Mouse (Mus musculus): ENCODE data around the gene Slc1a4.
A peak's percentile ranks its signal among the peaks of the same experiment; 100 is the strongest.

Gene Slc1a4

DNA sequence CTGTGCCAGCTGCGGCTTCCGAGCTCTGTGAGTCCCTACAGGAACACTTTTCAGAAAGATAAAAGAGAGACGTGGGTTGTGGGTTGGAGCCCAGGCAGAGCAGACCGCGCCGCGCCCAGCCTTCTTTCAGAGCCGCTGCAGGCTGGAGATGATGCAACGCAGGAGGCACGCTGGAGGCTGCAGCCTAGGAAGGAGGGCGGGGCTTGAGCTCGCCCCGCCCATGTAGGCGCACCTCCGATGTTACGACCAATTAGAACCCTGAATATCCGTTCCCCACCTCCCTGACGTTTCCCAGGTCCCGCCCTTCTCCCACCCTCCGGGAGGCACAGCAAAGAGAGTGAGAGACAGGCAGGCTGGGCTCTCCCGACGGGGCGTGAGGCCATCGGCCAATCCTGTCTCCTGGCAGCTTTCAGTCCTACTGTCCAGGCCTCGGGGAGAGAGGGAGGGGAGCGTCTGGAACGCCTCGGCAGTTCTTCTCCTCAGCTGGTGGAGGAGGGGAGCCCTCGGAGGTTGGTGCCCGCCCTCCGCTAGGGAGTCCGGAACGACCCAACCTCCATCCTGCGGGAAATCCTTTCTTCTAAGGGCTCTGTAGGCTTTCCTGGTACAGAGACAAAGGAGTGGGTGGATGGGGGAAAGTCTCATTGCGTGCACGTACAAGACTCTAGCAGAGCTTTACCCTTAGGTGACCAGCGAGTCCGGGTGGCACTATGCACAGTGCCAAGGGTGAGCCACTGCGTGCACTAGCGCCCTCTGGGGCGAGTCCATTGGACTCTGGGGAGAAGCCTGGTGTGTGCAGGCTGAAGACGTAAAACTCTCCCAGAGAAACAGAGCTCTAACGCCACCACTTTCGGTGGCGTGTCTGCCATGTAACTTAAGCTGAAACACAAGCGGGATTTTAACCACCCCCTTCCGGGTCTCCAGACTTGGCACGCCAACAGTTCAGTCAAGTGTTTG, at the start of gene Slc1a4:
TSS of gene Slc1a4 (minus strand) at position 153 of the 954 bp plus-strand sequence.
- peak; percentile 88 to 92 for DNase-seq (ENCODE audit: low spot score in 2 of 2)

GRCm38 (mm10) chr11:20380106-20380505, 47.6 kb upstream of the Slc1a4 start:
- no peak for DNase-seq (ENCODE audit: low spot score in 2 of 2)

- no peak for DNase-seq (ENCODE audit: low spot score in 2 of 2)
These were observed 44.1 kb upstream of the Slc1a4 start for GRCm38 (mm10) chr11:20376642-20377041.

DNA sequence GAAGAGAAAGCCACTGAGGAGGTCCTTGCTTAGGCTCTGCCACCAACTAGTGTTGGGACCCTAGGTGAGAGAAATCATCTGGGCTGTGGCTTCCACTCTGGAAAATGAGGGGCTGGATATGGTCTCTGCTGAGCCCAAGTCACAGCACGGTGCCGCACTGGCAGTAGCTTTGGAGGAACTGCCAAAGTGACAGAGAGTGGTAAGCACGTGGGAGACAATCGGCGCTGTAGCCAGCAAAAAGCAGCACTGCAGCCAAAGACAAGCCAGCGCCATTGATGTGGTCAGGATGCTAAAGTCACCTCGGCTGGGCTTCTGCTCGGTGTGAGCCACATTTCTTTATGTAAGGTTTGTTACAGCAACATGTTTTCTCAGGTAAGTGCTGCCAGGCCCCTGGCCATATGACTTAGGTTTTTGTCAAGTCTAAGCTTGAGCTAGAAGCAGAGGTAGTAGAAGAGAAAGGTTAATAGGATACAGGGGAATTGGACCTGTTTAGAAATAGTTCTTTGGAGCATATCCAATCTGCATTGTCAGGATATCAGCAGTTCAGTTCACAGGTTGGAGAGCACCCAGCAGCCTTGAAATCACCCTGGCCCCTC, 40.2 kb upstream of the Slc1a4 start:
- peak in 1 of 2 experiments; percentile 6 for DNase-seq (ENCODE audit: low spot score in 2 of 2)

- no peak for DNase-seq (ENCODE audit: low spot score in 2 of 2)
These were observed 38.0 kb upstream of the Slc1a4 start for GRCm38 (mm10) chr11:20370486-20370885.

GRCm38 (mm10) chr11:20366456-20366855, 33.9 kb upstream of the Slc1a4 start:
- no peak for DNase-seq (ENCODE audit: low spot score in 2 of 2)

GRCm38 (mm10) chr11:20361354-20361753, 28.8 kb upstream of the Slc1a4 start:
- DNase-seq (ENCODE audit: low spot score in 2 of 2), result no peak

- DNase-seq (ENCODE audit: low spot score in 2 of 2), result peak in 1 of 2 experiments; percentile 6
These were observed 25.4 kb upstream of the Slc1a4 start for GRCm38 (mm10) chr11:20357684-20358447.

- DNase-seq (ENCODE audit: low spot score in 2 of 2), result no peak
These were observed 16.0 kb upstream of the Slc1a4 start for GRCm38 (mm10) chr11:20348466-20348865.

DNA sequence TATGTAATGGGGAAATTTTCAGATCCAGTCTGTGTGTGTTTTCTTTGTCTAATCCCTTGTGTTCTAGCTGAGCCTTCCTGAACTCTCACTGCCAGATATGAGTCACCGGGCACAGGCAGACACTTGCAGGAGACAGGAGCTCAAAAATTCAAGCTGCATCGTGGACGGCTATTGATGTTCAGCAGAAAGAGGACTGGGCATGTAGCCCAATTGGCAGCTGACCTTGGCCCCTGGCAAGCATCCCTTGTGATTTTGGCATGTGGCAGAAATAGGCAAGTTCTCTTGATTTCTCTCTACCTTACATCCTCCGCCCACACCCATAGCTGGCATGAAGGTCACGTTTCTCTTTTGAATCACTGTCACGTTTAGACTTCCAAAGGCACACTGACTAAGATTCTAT, 15.0 kb upstream of the Slc1a4 start:
- peak; percentile 58 to 74 for DNase-seq (ENCODE audit: low spot score in 2 of 2)

- peak in 1 of 2 experiments; percentile 19 for DNase-seq (ENCODE audit: low spot score in 2 of 2)
These were observed 13.9 kb upstream of the Slc1a4 start for GRCm38 (mm10) chr11:20346369-20346768.

- DNase-seq (ENCODE audit: low spot score in 2 of 2), result no peak
These were observed 11.4 kb upstream of the Slc1a4 start for GRCm38 (mm10) chr11:20343952-20344351.

DNA sequence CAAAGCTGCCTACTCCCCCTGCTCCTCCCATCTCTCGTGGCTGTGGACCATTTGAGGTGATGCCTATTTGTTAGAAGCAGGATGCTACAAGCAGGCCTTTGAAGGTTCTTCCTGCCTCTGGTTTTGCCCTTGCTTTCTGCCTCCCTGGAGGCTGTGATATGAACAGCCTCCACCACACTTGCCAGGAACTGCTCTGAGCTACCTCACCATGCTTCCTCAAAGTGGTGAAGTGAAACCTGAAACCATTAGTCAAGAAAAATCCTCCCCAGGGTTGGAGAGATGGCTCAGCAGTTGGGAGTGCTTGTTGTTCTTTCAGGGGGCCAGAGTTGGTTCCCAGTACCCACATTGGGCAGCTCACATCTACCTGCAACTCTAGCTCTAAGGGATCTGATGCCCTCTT, 9.1 kb upstream of the Slc1a4 start:
- no peak for DNase-seq (ENCODE audit: low spot score in 2 of 2)

GRCm38 (mm10) chr11:20338703-20339102, 6.2 kb upstream of the Slc1a4 start:
- DNase-seq (ENCODE audit: low spot score in 2 of 2), result no peak

- no peak for DNase-seq (ENCODE audit: low spot score in 2 of 2)
These were observed 1.8 kb upstream of the Slc1a4 start for GRCm38 (mm10) chr11:20334301-20334700.

GRCm38 (mm10) chr11:20331690-20332537, 599 bp downstream of the Slc1a4 start:
- DNase-seq (ENCODE audit: low spot score in 2 of 2), result peak; percentile 11 to 15

GRCm38 (mm10) chr11:20331027-20331689, 1.4 kb downstream of the Slc1a4 start:
- DNase-seq (ENCODE audit: low spot score in 2 of 2), result no peak

- no peak for DNase-seq (ENCODE audit: low spot score in 2 of 2)
These were observed 2.8 kb downstream of the Slc1a4 start for GRCm38 (mm10) chr11:20329711-20330110.

DNA sequence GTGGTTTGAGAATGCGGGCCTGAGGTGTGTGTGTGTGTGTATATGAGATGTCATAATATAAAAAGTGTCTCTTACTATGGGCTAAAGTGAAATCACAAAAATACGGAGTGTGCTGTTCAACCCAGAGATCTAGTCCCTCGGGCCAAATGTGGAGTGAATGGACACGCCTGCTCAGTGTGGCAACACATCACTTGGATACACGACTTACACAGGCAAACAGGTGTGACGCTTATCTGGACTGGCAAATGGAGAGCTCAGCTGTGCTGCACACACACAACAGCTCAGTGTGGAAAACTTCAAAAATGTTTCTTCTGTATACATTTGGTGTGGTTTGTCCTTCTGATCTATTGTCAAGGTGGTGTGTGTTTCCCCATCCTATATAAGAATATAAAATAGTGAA, 3.7 kb downstream of the Slc1a4 start:
- no peak for DNase-seq (ENCODE audit: low spot score in 2 of 2)

- no peak for DNase-seq (ENCODE audit: low spot score in 2 of 2)
These were observed 6.1 kb downstream of the Slc1a4 start for GRCm38 (mm10) chr11:20326328-20326995.

Data from urinary bladder, postnatal 36 days (tissue).